Comparison of ENCODE assay signal across 17 mouse cellular contexts in the genomic region with DNA sequence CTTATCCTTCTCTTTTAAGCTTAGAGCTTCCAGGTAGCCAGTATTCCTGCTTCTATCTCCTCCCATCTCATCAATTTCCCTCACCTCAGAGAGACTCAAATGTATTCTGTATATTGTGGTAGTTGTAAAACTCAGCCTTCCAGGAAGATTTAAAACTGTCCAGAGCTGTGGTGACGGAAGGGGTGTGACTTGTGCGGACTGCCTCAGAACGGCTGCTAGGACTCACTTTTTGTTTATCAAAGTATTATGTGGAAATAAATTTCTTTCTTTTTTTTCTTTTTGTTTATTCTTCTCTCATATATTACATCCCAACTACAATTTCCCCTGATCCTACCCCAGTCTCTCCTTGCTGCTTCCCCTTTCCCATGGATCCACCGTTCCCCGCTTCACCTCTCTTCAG.
A peak's percentile ranks its signal among the peaks of the same experiment; 100 is the strongest.
DNase-seq lines count a peak whose midpoint lies in the region; ATAC-seq lines count a peak whose summit lies in the region.
"Had no signal": no experiment of that assay in that cellular context is flagged by ENCODE, and none has a peak within 500 bp of the region (broad histone marks: within the 10 kb centered on the region; RNA-seq: fewer than 3 reads in every experiment).

No protein-coding gene starts in this region.

- H3K9ac ChIP-seq in forebrain, embryonic 15.5 days (replicated peaks) = no peak overlapping the region
- no peak overlapping the region for H3K9ac ChIP-seq in forebrain, embryonic 12.5 days
- no peak overlapping the region for H3K9ac ChIP-seq in hindbrain, embryonic 15.5 days
- no peak overlapping the region for H3K9ac ChIP-seq in lung, embryonic 16.5 days (ENCODE audit: low read length)
- H3K9ac ChIP-seq in stomach, embryonic 15.5 days = no peak overlapping the region
- H3K9ac ChIP-seq: heart, embryonic 15.5 days; limb, embryonic 13.5 days; liver, embryonic 15.5 days had no signal

- H3K9me3 ChIP-seq in forebrain, embryonic 15.5 days = no peaks in the 10 kb centered on the region
- H3K9me3 ChIP-seq in forebrain, embryonic 12.5 days = no peaks in the 10 kb centered on the region
- H3K9me3 ChIP-seq in hindbrain, embryonic 15.5 days = no peaks in the 10 kb centered on the region
- 0 out of 2 replicates have a peak, but pooled peaks cover 4% of the 10 kb centered on the region for H3K9me3 ChIP-seq in hindbrain, embryonic 10.5 days
- no peaks in the 10 kb centered on the region for H3K9me3 ChIP-seq in lung, embryonic 16.5 days (ENCODE audit: control insufficient read depth, low read length)
- H3K9me3 ChIP-seq in stomach, embryonic 15.5 days = no peaks in the 10 kb centered on the region
- H3K9me3 ChIP-seq: heart, embryonic 15.5 days; liver, embryonic 15.5 days had no signal

- H3K4me1 ChIP-seq in forebrain, embryonic 15.5 days = peaks cover 21% of the 10 kb centered on the region
- peaks cover 17% of the 10 kb centered on the region for H3K4me1 ChIP-seq in forebrain, embryonic 12.5 days
- peaks cover 20% of the 10 kb centered on the region for H3K4me1 ChIP-seq in hindbrain, embryonic 15.5 days (replicated peaks)
- H3K4me1 ChIP-seq in hindbrain, embryonic 10.5 days (replicated peaks) = peaks cover 13% of the 10 kb centered on the region
- 0 out of 2 replicates have a peak, but pooled peaks cover 2% of the 10 kb centered on the region for H3K4me1 ChIP-seq in lung, embryonic 16.5 days (replicated peaks; ENCODE audit: control insufficient read depth, insufficient read depth, low read length)
- peaks cover 6% of the 10 kb centered on the region; the same call in 1 of the 2 replicates for H3K4me1 ChIP-seq in stomach, embryonic 15.5 days
- H3K4me1 ChIP-seq: heart, embryonic 15.5 days; liver, embryonic 15.5 days; megakaryocyte, embryonic 14.5 days had no signal

- no peaks in the 10 kb centered on the region for H3K36me3 ChIP-seq in forebrain, embryonic 15.5 days
- H3K36me3 ChIP-seq in forebrain, embryonic 12.5 days (replicated peaks) = no peaks in the 10 kb centered on the region
- no peaks in the 10 kb centered on the region for H3K36me3 ChIP-seq in hindbrain, embryonic 15.5 days
- no peaks in the 10 kb centered on the region for H3K36me3 ChIP-seq in hindbrain, embryonic 10.5 days
- H3K36me3 ChIP-seq in lung, embryonic 16.5 days (ENCODE audit: control insufficient read depth, insufficient read depth, low read length) = no peaks in the 10 kb centered on the region
- H3K36me3 ChIP-seq in stomach, embryonic 15.5 days = no peaks in the 10 kb centered on the region
- H3K36me3 ChIP-seq: heart, embryonic 15.5 days; limb, embryonic 13.5 days; liver, embryonic 15.5 days had no signal

- H3K4me2 ChIP-seq in forebrain, embryonic 15.5 days (replicated peaks) = no peak overlapping the region
- H3K4me2 ChIP-seq in forebrain, embryonic 12.5 days = no peak overlapping the region
- H3K4me2 ChIP-seq in hindbrain, embryonic 15.5 days = peak overlapping the region; percentile 22; the same call in 1 of the 2 replicates
- H3K4me2 ChIP-seq in lung, embryonic 16.5 days (ENCODE audit: low read depth, low read length) = peak overlapping the region; percentile 44
- peak overlapping the region; percentile 31; the same call in 1 of the 2 replicates for H3K4me2 ChIP-seq in stomach, embryonic 15.5 days
- H3K4me2 ChIP-seq: heart, embryonic 15.5 days; liver, embryonic 15.5 days had no signal

- no peaks in the 10 kb centered on the region for H3K27me3 ChIP-seq in forebrain, embryonic 15.5 days
- H3K27me3 ChIP-seq in forebrain, embryonic 12.5 days = no peaks in the 10 kb centered on the region
- H3K27me3 ChIP-seq in hindbrain, embryonic 15.5 days = no peaks in the 10 kb centered on the region
- H3K27me3 ChIP-seq in hindbrain, embryonic 10.5 days (ENCODE audit: insufficient read depth, poor library complexity, severe bottlenecking) = no peaks in the 10 kb centered on the region
- no peaks in the 10 kb centered on the region for H3K27me3 ChIP-seq in lung, embryonic 16.5 days (ENCODE audit: control insufficient read depth, insufficient read depth, low read depth, low read length)
- no peaks in the 10 kb centered on the region for H3K27me3 ChIP-seq in stomach, embryonic 15.5 days (replicated peaks)
- H3K27me3 ChIP-seq: CH12.LX; heart, embryonic 15.5 days; limb, embryonic 13.5 days; liver, embryonic 15.5 days; megakaryocyte, embryonic 14.5 days had no signal

- H3K4me3 ChIP-seq in forebrain, embryonic 15.5 days = no peak overlapping the region
- no peak overlapping the region for H3K4me3 ChIP-seq in forebrain, embryonic 12.5 days (replicated peaks)
- H3K4me3 ChIP-seq in hindbrain, embryonic 15.5 days = no peak overlapping the region
- H3K4me3 ChIP-seq in hindbrain, embryonic 10.5 days = no peak overlapping the region
- no peak overlapping the region; the same call in 1 of the 2 replicates for H3K4me3 ChIP-seq in lung, embryonic 16.5 days (ENCODE audit: low read length)
- H3K4me3 ChIP-seq in stomach, embryonic 15.5 days (replicated peaks) = no peak overlapping the region
- H3K4me3 ChIP-seq: erythroblast, embryonic 14.5 days; heart, embryonic 15.5 days; limb, embryonic 13.5 days; liver, embryonic 15.5 days; megakaryocyte, embryonic 14.5 days had no signal

- DNase-seq in hindbrain, embryonic 10.5 days (ENCODE audit: low spot score) = no peak
- no peak for DNase-seq in lung, adult 18-20 months
- DNase-seq: adrenal gland, postnatal 14 days; cerebellum, adult 9-10 months had no signal

- 88% methylated on average over 5 of the region's 5 CpGs for WGBS in forebrain, embryonic 15.5 days
- 87% methylated on average over 5 of the region's 5 CpGs for WGBS in forebrain, embryonic 12.5 days
- 84% methylated on average over 5 of the region's 5 CpGs for WGBS in hindbrain, embryonic 15.5 days
- 87% methylated on average over 5 of the region's 5 CpGs for WGBS in hindbrain, embryonic 10.5 days
- 49% methylated on average over 5 of the region's 5 CpGs for WGBS in lung, embryonic 16.5 days
- WGBS in stomach, embryonic 15.5 days = 51% methylated on average over 5 of the region's 5 CpGs

- H3K27ac ChIP-seq in forebrain, embryonic 15.5 days (replicated peaks) = peak overlapping the region; percentile 58; the same call in 1 of the 2 replicates
- H3K27ac ChIP-seq in forebrain, embryonic 12.5 days = no peak overlapping the region
- H3K27ac ChIP-seq in hindbrain, embryonic 15.5 days (replicated peaks) = no peak overlapping the region
- no peak overlapping the region for H3K27ac ChIP-seq in hindbrain, embryonic 10.5 days
- no peak overlapping the region for H3K27ac ChIP-seq in lung, embryonic 16.5 days (ENCODE audit: low read length)
- no peak overlapping the region for H3K27ac ChIP-seq in stomach, embryonic 15.5 days
- H3K27ac ChIP-seq: heart, embryonic 15.5 days; limb, embryonic 13.5 days; liver, embryonic 15.5 days had no signal

- no peak for ATAC-seq in forebrain, embryonic 15.5 days (replicated peaks)
- ATAC-seq in forebrain, embryonic 12.5 days (ENCODE audit: low FRiP score) = no peak
- no peak for ATAC-seq in hindbrain, embryonic 15.5 days (ENCODE audit: low FRiP score, low read depth)
- no peak for ATAC-seq in lung, embryonic 16.5 days (ENCODE audit: low read depth)
- no peak for ATAC-seq in stomach, embryonic 15.5 days (ENCODE audit: insufficient read depth, low FRiP score, low read depth)
- no peak for ATAC-seq in erythroblast, adult 5-6 weeks (replicated peaks; ENCODE audit: low FRiP score, poor library complexity, severe bottlenecking)
- ATAC-seq: inflammation-experienced regulatory T-cells, adult 6 months had no signal

Comparison
In these comparisons a context has a peak if more than half of its experiments do, and no peak if none do; other contexts are left out.
1. H3K4me2 ChIP-seq: peak in hindbrain, embryonic 15.5 days (single experiment), lung, embryonic 16.5 days (single experiment) and stomach, embryonic 15.5 days (single experiment); none in forebrain, embryonic 15.5 days (single experiment) and forebrain, embryonic 12.5 days (single experiment).